Mouse (Mus musculus): ENCODE measurements at regions not wholly inside any gene's neighbourhood (a gene's known extent, or its start where the extent isn't known, plus 50 kb on each side); places are given as distances from the start of the nearest gene placed in this dataset.
"Not testable (repeated sequence)": the region's sequence is repeated elsewhere in the genome, so short reads cannot be mapped to it uniquely, and the experiment has no call there.

DNA sequence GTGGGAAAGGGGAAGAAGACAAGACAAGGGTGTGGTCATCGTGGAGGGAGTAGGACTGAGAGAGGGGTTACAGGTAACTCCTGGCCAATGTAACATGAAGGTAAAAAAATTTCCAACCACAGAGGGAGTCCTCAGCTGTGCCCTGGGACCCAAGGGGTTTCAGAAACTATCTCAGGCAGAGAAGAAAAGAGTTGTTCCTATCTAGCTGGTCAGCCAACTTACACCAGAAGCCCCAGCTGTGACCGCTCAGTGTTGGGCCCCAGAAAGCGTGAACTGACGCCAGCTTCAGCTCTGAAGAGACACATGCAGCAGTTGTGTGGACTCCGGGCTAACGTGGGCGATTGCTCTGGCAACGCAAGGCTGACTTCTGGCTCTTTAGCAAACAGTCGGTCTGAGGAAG lies 52.2 kb downstream of the Rhob start:
- no peak for DNase-seq

DNA sequence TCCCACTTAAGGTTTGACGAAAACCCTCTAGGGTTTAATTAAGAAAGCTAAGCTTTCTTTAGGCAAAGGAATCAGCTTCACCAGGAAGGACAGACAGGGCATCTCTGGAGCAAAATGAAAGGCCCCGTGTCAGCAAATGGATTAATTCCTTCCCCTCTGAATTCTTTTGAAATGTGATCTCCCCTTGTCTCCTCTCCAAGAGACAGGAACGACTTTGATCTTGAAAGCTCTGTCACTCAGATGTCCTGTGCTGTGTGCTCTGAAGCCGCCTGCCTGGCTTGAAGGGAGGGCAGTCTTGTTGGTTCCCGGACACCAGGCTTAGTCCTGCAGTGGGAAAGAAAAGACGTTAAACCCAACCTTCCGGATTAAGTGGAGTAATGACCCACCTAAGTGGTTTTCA lies 52.8 kb downstream of the Rhob start:
- DNase-seq, result no peak

- DNase-seq, result no peak
These were observed 54.6 kb downstream of the Rhob start for GRCm38 (mm10) chr12:8444975-8445853.

GRCm38 (mm10) chr12:8443917-8444453 lies 55.8 kb downstream of the Rhob start:
- no peak for DNase-seq

- DNase-seq, result no peak
These were observed 56.6 kb downstream of the Rhob start for GRCm38 (mm10) chr12:8443253-8443661.

- DNase-seq, result no peak
These were observed 58.5 kb downstream of the Rhob start for GRCm38 (mm10) chr12:8441275-8441674.

- no peak for DNase-seq
These were observed 59.4 kb downstream of the Rhob start for GRCm38 (mm10) chr12:8440373-8440772.

DNA sequence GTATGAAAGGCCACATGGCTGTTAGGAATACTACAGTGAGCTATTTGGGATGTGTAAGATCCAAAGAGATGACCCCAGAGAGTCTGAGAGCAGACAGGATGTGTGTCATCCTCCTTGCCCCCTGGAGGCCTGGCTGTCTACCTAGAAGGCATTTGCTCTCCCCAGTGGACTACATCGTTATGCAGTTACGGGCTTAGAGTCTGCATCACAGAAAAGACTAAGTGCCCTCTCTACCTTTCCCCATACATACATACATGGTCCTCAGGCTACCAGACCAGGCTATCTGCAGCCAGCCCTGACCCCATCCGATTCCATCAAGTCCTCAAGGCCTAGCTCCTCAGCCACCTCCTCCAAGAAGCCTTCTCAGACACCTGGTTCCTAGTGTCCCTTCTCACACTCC lies 59.9 kb downstream of the Rhob start:
- DNase-seq, result no peak

- DNase-seq, result no peak
These were observed 60.3 kb downstream of the Rhob start for GRCm38 (mm10) chr12:8439486-8439885.

DNA sequence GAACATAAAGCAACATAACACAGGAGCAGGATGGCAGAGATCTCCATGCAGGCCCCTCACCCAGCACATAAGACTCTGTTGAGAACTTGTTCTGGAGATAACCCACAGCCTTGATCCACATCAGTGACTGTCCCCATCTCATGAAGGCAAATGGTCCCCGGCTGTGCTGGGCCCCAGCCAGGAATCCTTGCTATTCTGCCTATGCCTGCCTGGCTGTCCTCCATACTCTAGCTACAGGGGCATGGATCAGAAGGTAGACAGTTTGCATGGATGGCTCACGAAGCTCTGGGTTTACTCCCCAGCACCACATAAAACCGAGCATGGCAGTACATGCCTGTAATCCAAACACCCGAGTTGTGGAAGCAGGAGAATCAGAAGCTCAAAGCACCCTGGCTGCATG lies 61.2 kb downstream of the Rhob start:
- DNase-seq, result peak in 1 of 2 experiments; percentile 24

DNA sequence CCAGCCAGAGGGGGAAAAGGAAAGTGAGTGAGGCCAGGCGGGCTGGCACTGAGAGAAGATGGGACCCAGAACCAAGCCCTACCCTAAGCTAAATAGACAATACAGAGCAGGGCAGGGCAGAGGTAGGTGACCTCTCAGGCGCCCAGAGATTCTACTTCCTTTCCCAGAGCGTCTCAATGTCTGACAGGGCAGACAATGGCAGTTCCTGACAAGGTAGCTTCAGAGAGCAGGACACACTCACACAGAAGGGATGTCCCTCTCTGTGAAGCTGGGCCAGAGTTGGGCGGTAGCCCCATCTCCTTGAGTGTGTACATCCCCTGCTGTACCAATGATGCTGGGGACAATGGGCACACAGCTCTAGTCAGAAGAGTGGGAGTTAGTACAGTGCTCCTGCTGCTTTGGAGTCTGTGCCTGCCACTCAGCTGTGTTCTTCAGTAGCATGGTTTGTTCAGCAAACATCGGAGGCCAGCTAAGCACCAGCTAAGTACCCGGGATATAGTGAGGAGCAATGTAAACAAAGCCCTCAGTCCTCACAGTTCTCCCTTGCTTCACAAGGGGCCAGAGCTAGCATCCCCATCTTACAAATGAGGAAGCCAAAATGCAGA lies 62.7 kb downstream of the Rhob start:
- no peak for DNase-seq

DNA sequence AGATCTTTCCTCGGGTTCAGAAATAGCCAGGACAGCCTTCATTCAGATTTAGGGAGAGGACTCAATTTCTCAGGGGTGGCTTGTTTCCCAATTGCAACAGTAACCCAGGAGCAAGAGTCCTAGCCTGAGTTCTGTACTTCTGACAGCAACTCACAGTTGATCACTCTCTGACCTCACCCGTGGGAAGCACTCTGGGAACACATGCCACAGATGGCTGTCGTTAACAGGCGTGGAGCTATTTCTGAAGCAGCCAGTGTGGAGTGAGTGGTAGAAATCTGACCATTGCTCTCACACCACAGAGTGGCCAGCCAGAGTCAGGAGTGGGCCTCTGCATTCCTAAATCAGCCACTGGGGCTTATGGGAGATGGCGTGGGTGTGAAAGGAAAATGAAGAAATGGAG lies 63.3 kb downstream of the Rhob start:
- no peak for DNase-seq

- not testable (repeated sequence) for DNase-seq
These were observed 64.0 kb downstream of the Rhob start for GRCm38 (mm10) chr12:8435651-8436348.

DNA sequence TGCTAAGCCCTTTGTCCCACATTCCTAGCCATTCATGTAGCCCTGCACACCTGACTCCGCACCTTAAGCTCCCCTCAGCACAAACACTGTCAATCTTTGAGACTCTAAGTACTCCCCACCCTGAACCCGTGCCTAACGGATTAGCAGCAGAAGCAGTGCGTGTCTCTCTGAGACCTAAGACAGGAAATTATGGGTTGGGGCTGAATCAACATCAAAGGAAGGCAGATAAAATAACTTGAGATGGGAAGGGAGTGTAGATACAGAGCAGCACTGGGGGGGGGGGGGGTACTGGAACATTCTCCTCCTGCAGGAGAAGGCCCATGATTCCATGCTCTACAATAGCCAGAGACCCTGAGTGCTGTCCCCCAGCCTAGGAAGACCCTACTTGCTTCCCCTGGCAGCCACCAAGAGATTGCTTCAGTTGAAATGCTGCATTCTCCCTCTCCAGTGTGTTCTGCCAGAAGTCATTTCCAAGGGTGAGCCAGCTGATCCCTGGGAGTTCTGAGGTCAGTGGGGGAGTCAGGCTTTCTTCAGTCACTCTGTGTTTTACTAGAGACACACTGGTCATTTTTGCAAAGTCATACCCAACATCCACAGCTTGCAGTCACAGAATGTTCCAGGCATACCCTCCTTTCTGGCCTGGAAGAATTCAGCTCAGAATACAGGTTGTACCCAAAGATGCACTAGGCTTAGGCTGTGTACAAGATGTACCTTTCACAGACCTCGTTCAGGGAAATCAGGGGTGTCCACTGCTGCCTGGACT lies 71.4 kb downstream of the Rhob start:
- no peak for DNase-seq

- peak; percentile 77 to 78 for DNase-seq
These were observed 75.3 kb downstream of the Rhob start for GRCm38 (mm10) chr12:8424515-8424914.

DNA sequence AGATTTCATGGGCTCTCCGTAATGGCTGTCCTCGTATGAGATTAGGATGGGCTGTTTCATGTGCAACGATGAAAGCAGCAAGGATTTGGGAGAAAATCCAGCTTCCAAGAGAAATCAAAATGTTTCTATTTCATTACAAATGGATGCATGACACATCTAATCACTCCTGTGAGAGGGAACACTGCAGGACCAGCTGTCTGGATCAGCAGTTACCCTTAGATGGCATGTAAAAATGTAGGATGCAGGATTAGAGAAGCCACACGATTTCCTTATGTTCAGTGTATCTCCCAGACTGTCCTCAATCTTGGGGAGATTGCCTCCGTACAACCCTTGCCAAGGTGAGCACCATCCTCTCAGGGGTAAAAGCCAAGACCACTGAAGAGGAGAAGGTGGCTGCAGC lies 77.1 kb downstream of the Rhob start:
- no peak for DNase-seq

DNA sequence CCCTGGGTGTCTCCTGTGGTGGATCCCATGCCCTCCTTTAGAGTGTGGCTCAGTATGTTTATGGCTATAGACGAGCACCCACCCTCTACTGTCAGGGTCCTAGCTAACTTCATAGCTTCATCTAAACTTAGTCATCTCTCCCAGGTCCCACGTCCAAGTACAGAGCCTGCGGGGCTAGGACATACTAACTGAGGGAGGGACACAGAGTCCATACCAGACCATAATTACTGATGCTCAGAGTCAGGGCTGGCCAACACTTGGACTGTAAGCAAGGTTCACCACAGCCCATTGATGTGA lies 78.6 kb downstream of the Rhob start:
- no peak for DNase-seq

DNA sequence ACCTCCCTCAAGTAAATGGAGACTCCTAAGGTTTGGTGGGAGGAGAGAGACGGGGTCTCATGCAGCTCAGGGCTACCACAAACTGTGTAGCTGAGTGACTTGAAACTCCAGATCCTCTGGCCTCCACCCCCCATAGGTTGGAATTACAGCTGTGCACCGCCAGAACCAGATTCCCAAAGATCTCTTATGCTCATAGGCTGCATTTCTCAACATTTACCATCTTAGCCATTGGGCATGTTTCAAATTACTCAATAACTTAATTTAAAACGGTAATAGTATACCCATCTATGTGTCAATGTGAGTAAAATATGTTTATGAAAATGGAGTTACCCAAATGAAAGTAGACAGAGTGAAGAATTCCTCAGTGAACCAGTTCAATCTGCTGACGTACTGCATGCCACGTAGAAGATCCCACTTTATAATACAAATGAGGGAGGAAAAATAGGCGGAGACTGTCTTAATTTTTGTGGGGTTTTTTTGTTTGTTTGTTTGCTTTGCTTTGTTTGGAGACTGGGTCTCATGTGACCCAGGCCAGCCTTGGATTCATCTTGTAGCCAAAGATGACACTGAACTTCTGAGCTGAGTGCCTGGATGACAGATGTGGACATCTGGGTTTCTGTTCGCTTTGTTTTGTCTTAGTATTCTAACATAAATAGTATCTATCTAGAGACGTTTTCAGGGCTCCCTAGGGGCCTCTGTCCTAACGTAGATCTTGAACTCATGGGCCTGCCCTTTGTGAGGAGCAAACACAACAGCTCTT lies 79.1 kb downstream of the Rhob start:
- no peak for DNase-seq

GRCm38 (mm10) chr12:8418890-8419289 lies 80.9 kb downstream of the Rhob start:
- no peak for DNase-seq

- DNase-seq, result no peak
These were observed 82.5 kb downstream of the Rhob start for GRCm38 (mm10) chr12:8417127-8417790.

DNA sequence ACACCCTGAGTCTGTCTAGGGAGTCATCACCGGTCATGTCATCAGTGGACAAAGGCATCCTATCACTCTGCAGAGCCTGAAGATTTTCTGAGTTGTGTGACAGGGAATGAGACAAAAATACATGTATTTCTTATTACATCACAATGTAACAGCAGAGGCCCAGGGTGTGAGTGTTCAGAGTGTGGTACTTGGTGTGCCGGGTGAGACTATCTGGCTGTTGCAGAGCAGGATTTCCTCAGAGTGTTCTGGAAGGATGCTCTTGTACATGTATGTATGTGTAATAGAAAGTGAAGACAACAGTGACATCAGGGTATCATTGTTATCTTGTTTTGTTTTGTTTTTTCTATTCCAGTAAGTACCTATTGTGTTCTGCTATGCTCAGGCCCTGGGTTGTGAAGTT lies 87.7 kb downstream of the Rhob start:
- DNase-seq, result no peak
